Comparison of ENCODE assay signal across 9 mouse cellular contexts in the genomic region with DNA sequence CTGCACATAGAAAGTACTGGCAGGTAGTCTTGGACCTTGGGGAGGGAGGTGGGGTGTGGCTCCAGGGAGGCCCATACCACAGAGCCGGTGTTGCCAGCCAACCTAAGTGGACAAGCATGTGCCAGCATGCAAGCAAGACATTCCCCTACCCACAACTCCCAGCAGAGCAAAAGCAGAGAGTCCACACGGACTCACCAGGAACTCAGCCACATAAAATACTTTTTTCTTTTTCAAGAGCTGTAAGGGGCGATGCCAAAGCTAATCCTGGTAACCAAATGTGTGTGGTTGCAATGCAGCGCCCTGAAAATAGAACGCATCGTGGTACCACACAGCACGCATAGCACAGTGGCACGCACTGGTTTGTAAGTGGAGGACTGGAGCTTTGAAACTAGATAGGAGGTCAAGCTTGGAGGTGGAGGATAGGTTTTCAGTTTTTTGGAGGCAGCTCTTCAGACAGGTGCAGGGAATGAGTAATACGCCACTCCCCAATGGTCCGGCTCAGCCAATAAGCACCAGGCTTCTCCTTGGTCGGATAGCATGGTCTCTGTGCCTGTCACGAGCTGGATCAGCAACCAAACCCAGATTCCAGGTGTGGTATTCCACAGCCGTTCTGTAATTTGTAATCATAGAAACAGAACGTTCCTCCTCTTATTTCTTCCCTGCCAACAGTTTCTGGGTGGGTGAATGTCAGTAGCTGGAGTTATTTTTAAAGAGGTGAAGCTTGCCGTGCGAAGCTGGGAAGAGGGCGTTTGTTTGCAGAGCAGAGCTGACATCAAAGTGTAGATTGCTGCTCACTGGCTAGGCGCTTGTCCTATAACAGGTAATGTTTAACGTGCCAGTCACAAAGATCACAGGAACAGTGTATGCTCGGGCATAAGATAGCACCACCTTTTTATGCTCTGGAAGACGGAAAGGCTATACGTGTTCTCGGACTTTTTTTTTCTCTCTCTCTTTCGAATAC.
DNase-seq lines count a peak whose midpoint lies in the region; ATAC-seq and TF ChIP-seq lines count a peak whose summit lies in the region.
"Had no signal": no experiment of that assay in that cellular context is flagged by ENCODE, and none has a peak within 500 bp of the region (broad histone marks: within the 10 kb centered on the region; RNA-seq: fewer than 3 reads in every experiment).

No protein-coding gene starts in this region.

- no peak for TF ChIP-seq CTCF in left cerebral cortex, adult 2 months (IDR thresholded peaks at IDR 0.05)

- peak overlapping the region; percentile 27 for H3K4me2 ChIP-seq in embryonic facial prominence, embryonic 15.5 days (replicated peaks)
- H3K4me2 ChIP-seq in intestine, embryonic 15.5 days (replicated peaks), result peak overlapping the region; percentile 52

- DNase-seq in 3134 (ENCODE audit: extremely low read depth, insufficient read length, low spot score) (peak; percentile 54), adipocyte (ENCODE audit: low spot score) (no peak)
- DNase-seq in left cerebral cortex, adult 2 months (ENCODE audit: extremely low spot score in 1 of 2, low spot score in 2 of 2), result peak; percentile 51
- DNase-seq in lung, postnatal 36 days, result peak; percentile 82
- DNase-seq in retina, postnatal 1 day, result no peak

- 51% methylated on average over 24 of the region's 24 CpGs for WGBS in embryonic facial prominence, embryonic 15.5 days
- 54% methylated on average over 24 of the region's 24 CpGs for WGBS in intestine, embryonic 15.5 days

- no peaks in the 10 kb centered on the region for H3K27me3 ChIP-seq in embryonic facial prominence, embryonic 15.5 days
- H3K27me3 ChIP-seq in intestine, embryonic 15.5 days (replicated peaks), result no peaks in the 10 kb centered on the region

- H3K4me1 ChIP-seq in embryonic facial prominence, embryonic 15.5 days, result peaks cover 46% of the 10 kb centered on the region
- peaks cover 5% of the 10 kb centered on the region; the same call in 1 of the 2 replicates for H3K4me1 ChIP-seq in intestine, embryonic 15.5 days (replicated peaks)

- H3K36me3 ChIP-seq in embryonic facial prominence, embryonic 15.5 days, result no peaks in the 10 kb centered on the region
- H3K36me3 ChIP-seq in intestine, embryonic 15.5 days, result no peaks in the 10 kb centered on the region

- H3K9ac ChIP-seq in embryonic facial prominence, embryonic 15.5 days, result no peak overlapping the region
- H3K9ac ChIP-seq in intestine, embryonic 15.5 days, result no peak overlapping the region; the same call in 1 of the 2 replicates

- H3K27ac ChIP-seq in embryonic facial prominence, embryonic 15.5 days (replicated peaks), result peak overlapping the region; percentile 80
- H3K27ac ChIP-seq in intestine, embryonic 15.5 days, result peak overlapping the region; percentile 86
- H3K27ac ChIP-seq in left cerebral cortex, adult 2 months, result peak overlapping the region; percentile 86
- H3K27ac ChIP-seq: macrophage had no signal

- H3K9me3 ChIP-seq in embryonic facial prominence, embryonic 15.5 days (replicated peaks), result no peaks in the 10 kb centered on the region
- H3K9me3 ChIP-seq in intestine, embryonic 15.5 days, result no peaks in the 10 kb centered on the region

- H3K4me3 ChIP-seq in embryonic facial prominence, embryonic 15.5 days (replicated peaks), result peak overlapping the region; percentile 31
- H3K4me3 ChIP-seq in intestine, embryonic 15.5 days (replicated peaks), result peak overlapping the region; percentile 20
- H3K4me3 ChIP-seq in left cerebral cortex, adult 2 months, result peak overlapping the region; percentile 51

- ATAC-seq in embryonic facial prominence, embryonic 15.5 days (ENCODE audit: insufficient number of reproducible peaks, low FRiP score, low TSS enrichment, low read depth), result peak; percentile 76
- peak; percentile 94 for ATAC-seq in intestine, embryonic 15.5 days
- ATAC-seq in cerebellum, adult (ENCODE audit: insufficient number of reproducible peaks, low FRiP score, low TSS enrichment), result no peak

- intact Hi-C loops in left cerebral cortex, adult 2 months (cut with DNase I), result loop anchor here (1.0 to 10.0 kb wide), 3 partner anchors 27 to 91 kb away; no protein-coding TSS in a partner anchor

Comparison
In these comparisons a context has a peak if more than half of its experiments do, and no peak if none do; other contexts are left out.
1. DNase-seq: peak in 3134 (single experiment), left cerebral cortex, adult 2 months (2 of 2) and lung, postnatal 36 days (single experiment); none in retina, postnatal 1 day (single experiment) and adipocyte (single experiment).
2. Peak in every context shown above with its lines, with median percentiles within 50 percentile points of each other: H3K27ac ChIP-seq and H3K4me3 ChIP-seq.